Mouse (Mus musculus) olfactory bulb, adult 2 months (tissue): ENCODE data around the gene Rubcn. TPM values are rescaled to one million over a fixed set of nuclear protein-coding genes. Genes with fewer than 3 reads are reported as not detected.

Experiments used
- H3K27ac ChIP-seq: fragments of 200-500 bp; 2 replicates; pipeline ENCODE4 v1.5.1; 2012; ENCODE audit warnings: low read depth, low read length; ENCODE audit not compliant: insufficient read depth
- H3K4me1 ChIP-seq: fragments of 200-500 bp; 2 replicates; pipeline ENCODE4 v1.6.1; 2012; ENCODE audit warnings: low read length; ENCODE audit not compliant: control insufficient read depth, insufficient read depth
- H3K4me3 ChIP-seq: fragments of 200-500 bp; 2 replicates; pipeline ENCODE4 v1.5.1; 2012; ENCODE audit warnings: mild to moderate bottlenecking, low read depth, low read length, moderate library complexity; ENCODE audit not compliant: insufficient read depth
- CTCF ChIP-seq: fragments of 200-500 bp; IDR thresholded peaks from 2 replicates; pipeline ENCODE4 v1.5.1; 2012; ENCODE audit warnings: low read depth, mild to moderate bottlenecking, low read length, moderate library complexity; ENCODE audit not compliant: insufficient read depth
- POLR2A ChIP-seq: fragments of 200-500 bp; IDR thresholded peaks from 2 replicates; pipeline ENCODE4 v1.6.1; 2012; ENCODE audit warnings: mild to moderate bottlenecking, low read depth, low read length, moderate library complexity; ENCODE audit not compliant: insufficient read depth
- WGBS: fragments of 180-500 bp; shearing (Covaris S2); methylation state at CpG from one replicate; pipeline ENCODE4 v1.1.7; 2018; 5-methylcytosine and 5-hydroxymethylcytosine counted together
- polyA plus RNA-seq: library from polyadenylated mRNA; stranded (reverse); fragments of >200 nt; gene quantifications from 2 replicates; pipeline ENCODE4 v1.2.4, GENCODE M21; 2012; ENCODE audit warnings: low replicate concordance; ENCODE audit not compliant: missing spikeins, insufficient read depth, insufficient read length

The Rubcn gene
- polyA plus RNA-seq, 1 experiment, result not detected

- H3K4me1 ChIP-seq, result no peaks in the 10 kb centered on the region
- no peak overlapping the region for H3K4me3 ChIP-seq
- no peak overlapping the region for H3K27ac ChIP-seq
- no peak for TF ChIP-seq POLR2A
- no peak for TF ChIP-seq CTCF
- 50% methylated on average over 3 of the region's 3 CpGs for WGBS
These were observed 24.5 kb upstream of the Rubcn start for GRCm38 (mm10) chr16:32902051-32902428.

- Histone ChIP-seq H3K4me3 (no peak overlapping the region), H3K27ac (no peak overlapping the region), H3K4me1 (no peaks in the 10 kb centered on the region)
- TF ChIP-seq CTCF, result no peak
- no peak for TF ChIP-seq POLR2A
- WGBS, result 95% methylated on average over 2 of the region's 2 CpGs
These were observed 23.9 kb upstream of the Rubcn start for GRCm38 (mm10) chr16:32901360-32902050.

- Histone ChIP-seq H3K27ac (no peak overlapping the region), H3K4me3 (no peak overlapping the region), H3K4me1 (no peaks in the 10 kb centered on the region)
- TF ChIP-seq CTCF (no peak), POLR2A (no peak)
These were observed 18.6 kb upstream of the Rubcn start for GRCm38 (mm10) chr16:32896126-32896525.

GRCm38 (mm10) chr16:32889881-32890280 is 12.3 kb upstream of the Rubcn start:
- TF ChIP-seq CTCF (no peak), POLR2A (no peak)
- H3K27ac ChIP-seq, result no peak overlapping the region
- 52% methylated on average over 2 of the region's 2 CpGs for WGBS
- no peaks in the 10 kb centered on the region for H3K4me1 ChIP-seq
- no peak overlapping the region for H3K4me3 ChIP-seq

- TF ChIP-seq POLR2A (no peak), CTCF (no peak)
- 87% methylated on average over 7 of the region's 7 CpGs for WGBS
These were observed 10.4 kb upstream of the Rubcn start for GRCm38 (mm10) chr16:32887996-32888395.

GRCm38 (mm10) chr16:32881538-32881937 is 4.0 kb upstream of the Rubcn start:
- WGBS, result 84% methylated on average over 7 of the region's 7 CpGs
- no peak for TF ChIP-seq POLR2A
- TF ChIP-seq CTCF, result no peak
- Histone ChIP-seq H3K4me3 (no peak overlapping the region), H3K4me1 (peaks cover 10% of the 10 kb centered on the region), H3K27ac (no peak overlapping the region)

More at GRCm38 (mm10) chr16:32887996-32888395, 10.4 kb upstream of the Rubcn start:
- Histone ChIP-seq H3K4me3 (no peak overlapping the region), H3K27ac (no peak overlapping the region), H3K4me1 (no peaks in the 10 kb centered on the region)

GRCm38 (mm10) chr16:32878972-32879926 is 1.7 kb upstream of the Rubcn start:
- WGBS, result 79% methylated on average over 14 of the region's 14 CpGs
- TF ChIP-seq CTCF (no peak), POLR2A (no peak)
- Histone ChIP-seq H3K4me1 (peaks cover 10% of the 10 kb centered on the region), H3K27ac (no peak overlapping the region), H3K4me3 (peak overlapping the region; percentile 33; the same call in 1 of the 2 replicates)

GRCm38 (mm10) chr16:32878157-32878598 is 612 bp upstream of the Rubcn start:
- H3K4me3 ChIP-seq, result peak overlapping the region; percentile 79
- H3K4me1 ChIP-seq, result peaks cover 10% of the 10 kb centered on the region
- 1% methylated on average over 34 of the region's 34 CpGs for WGBS
- no peak for TF ChIP-seq CTCF
- TF ChIP-seq POLR2A, result no peak
- no peak overlapping the region for H3K27ac ChIP-seq

GRCm38 (mm10) chr16:32876831-32877230 is 735 bp downstream of the Rubcn start:
- Histone ChIP-seq H3K27ac (no peak overlapping the region), H3K4me1 (peaks cover 9% of the 10 kb centered on the region), H3K4me3 (no peak overlapping the region)
- TF ChIP-seq CTCF, result no peak
- TF ChIP-seq POLR2A, result no peak
- WGBS, result 9% methylated on average over 9 of the region's 9 CpGs
